Mouse (Mus musculus) embryonic facial prominence, embryonic 13.5 days (tissue): ENCODE results near the gene A930033H14Rik. TPM values are rescaled to one million over a fixed set of nuclear protein-coding genes. Genes with fewer than 3 reads are reported as not detected.

ENCODE experiments used
- ATAC-seq: fragments of 200-750 bp; cut with Nextera tagmentation; 2 replicates; pipeline ENCODE4 v1.8.0; 2017; ENCODE audit warnings: low read depth; ENCODE audit not compliant: insufficient number of reproducible peaks, insufficient read depth, low FRiP score, low TSS enrichment
- H3K27ac ChIP-seq: fragments of 300-500 bp; sonication (generic); 2 replicates; pipeline ENCODE4 v1.5.1; 2015; ENCODE audit warnings: moderate library complexity, mild to moderate bottlenecking, inconsistent platforms
- H3K27me3 ChIP-seq: fragments of 300-500 bp; sonication (generic); 2 replicates; pipeline ENCODE4 v1.6.1; 2015; ENCODE audit warnings: mild to moderate bottlenecking, inconsistent platforms
- H3K36me3 ChIP-seq: fragments of 300-500 bp; sonication (generic); 2 replicates; pipeline ENCODE4 v1.6.1; 2015; ENCODE audit warnings: mild to moderate bottlenecking, inconsistent platforms
- H3K4me1 ChIP-seq: fragments of 300-500 bp; sonication (generic); 2 replicates; pipeline ENCODE4 v1.6.1; 2015; ENCODE audit warnings: inconsistent platforms
- H3K4me2 ChIP-seq: fragments of 300-500 bp; sonication (generic); 2 replicates; pipeline ENCODE4 v1.6.1; 2015; ENCODE audit warnings: moderate library complexity, mild to moderate bottlenecking, inconsistent platforms
- H3K4me3 ChIP-seq: fragments of 300-500 bp; sonication (generic); 2 replicates; pipeline ENCODE4 v1.5.1; 2015; ENCODE audit warnings: mild to moderate bottlenecking, inconsistent platforms
- H3K9ac ChIP-seq: fragments of 300-500 bp; sonication (generic); 2 replicates; pipeline ENCODE4 v1.6.1; 2015; ENCODE audit warnings: mild to moderate bottlenecking, inconsistent platforms
- H3K9me3 ChIP-seq: fragments of 300-500 bp; sonication (generic); 2 replicates; pipeline ENCODE4 v1.6.1; 2016; ENCODE audit warnings: inconsistent platforms
- WGBS: fragments of 180-500 bp; shearing (Covaris S2); methylation state at CpG from one replicate; pipeline ENCODE4 v1.1.7; 2015; ENCODE audit warnings: mixed read lengths; 5-methylcytosine and 5-hydroxymethylcytosine counted together
- polyA plus RNA-seq: library from polyadenylated mRNA; unstranded; fragments of >200 nt; fragmentation: Nextera tagmentation; extraction: Ambion mirVana; gene quantifications from 2 replicates; pipeline ENCODE4 v1.2.1, GENCODE M21; 2015

A930033H14Rik gene
- polyA plus RNA-seq, 1 experiment from 2014 or later: 2.9 TPM

DNA sequence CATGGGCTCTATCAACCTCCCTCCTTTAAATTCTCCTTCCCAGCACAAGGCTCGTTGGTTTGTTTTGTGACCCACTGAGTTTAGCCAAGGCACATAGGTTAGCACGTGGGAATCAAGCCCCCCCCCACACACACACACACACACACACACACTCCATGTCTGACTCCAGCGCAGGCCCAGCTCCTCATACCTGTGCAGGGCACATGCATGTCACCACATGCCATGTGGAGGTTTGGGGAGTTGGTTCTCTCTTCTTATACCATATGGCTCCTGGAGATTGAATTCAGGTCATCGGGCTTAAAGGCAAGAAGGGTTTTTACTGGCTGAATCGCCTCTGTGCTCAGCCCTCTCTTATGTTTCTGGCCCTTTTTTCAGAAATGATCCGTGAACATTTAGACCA is 38.4 kb upstream of the A930033H14Rik start:
- Histone ChIP-seq H3K36me3 (peaks cover 39% of the 10 kb centered on the region), H3K4me2 (no peak overlapping the region), H3K27me3 (no peaks in the 10 kb centered on the region), H3K9ac (no peak overlapping the region), H3K27ac (no peak overlapping the region), H3K4me3 (no peak overlapping the region), H3K4me1 (peaks cover 30% of the 10 kb centered on the region), H3K9me3 (no peaks in the 10 kb centered on the region)
- ATAC-seq: no peak
- WGBS: 87% methylated on average over 6 of the region's 6 CpGs

DNA sequence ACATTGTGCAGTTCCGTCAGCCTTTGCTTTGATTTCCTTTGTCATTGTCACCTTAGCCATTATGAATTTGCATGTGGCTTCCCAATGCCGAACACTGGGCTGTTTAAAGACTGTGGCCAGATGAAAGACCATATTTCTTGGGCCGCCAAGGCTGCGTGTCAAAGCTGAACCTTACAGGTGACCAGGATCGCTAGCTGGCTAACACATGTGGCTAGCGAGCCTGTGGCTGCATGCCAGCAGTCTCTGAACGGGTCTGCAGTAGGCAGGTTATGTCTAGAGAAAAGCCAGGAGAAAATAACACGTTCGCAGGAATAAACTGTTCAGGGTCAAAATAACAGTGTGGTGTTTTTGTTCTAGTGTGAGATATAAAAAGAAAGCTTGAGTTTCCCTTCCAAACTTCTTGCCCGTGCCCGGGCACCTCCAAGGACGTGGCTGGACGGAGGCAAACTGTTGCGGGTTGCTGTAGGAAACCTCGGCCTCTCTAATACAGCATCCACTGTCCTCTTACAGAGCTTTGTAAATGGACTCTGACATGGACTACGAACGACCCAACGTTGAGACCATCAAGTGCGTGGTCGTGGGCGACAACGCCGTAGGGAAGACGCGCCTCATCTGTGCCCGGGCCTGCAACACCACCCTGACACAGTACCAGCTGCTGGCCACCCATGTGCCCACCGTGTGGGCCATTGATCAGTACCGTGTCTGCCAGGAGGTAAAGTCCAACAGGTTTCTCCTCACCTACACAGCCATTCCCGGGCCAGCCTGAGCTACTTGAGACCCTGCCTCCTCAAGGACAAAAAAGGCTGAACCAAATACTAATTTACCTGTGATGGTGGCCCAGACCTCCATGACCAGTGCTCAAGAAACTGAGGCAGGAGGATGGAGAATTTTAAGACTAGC is 35.6 kb upstream of the A930033H14Rik start:
- H3K9me3 ChIP-seq: no peaks in the 10 kb centered on the region
- H3K36me3 ChIP-seq: peaks cover 31% of the 10 kb centered on the region
- H3K9ac ChIP-seq: no peak overlapping the region
- H3K4me1 ChIP-seq: peaks cover 12% of the 10 kb centered on the region
- H3K27me3 ChIP-seq: no peaks in the 10 kb centered on the region
- no peak for ATAC-seq
- H3K27ac ChIP-seq: no peak overlapping the region
- no peak overlapping the region for H3K4me2 ChIP-seq
- 91% methylated on average over 29 of the region's 29 CpGs for WGBS
- no peak overlapping the region for H3K4me3 ChIP-seq

DNA sequence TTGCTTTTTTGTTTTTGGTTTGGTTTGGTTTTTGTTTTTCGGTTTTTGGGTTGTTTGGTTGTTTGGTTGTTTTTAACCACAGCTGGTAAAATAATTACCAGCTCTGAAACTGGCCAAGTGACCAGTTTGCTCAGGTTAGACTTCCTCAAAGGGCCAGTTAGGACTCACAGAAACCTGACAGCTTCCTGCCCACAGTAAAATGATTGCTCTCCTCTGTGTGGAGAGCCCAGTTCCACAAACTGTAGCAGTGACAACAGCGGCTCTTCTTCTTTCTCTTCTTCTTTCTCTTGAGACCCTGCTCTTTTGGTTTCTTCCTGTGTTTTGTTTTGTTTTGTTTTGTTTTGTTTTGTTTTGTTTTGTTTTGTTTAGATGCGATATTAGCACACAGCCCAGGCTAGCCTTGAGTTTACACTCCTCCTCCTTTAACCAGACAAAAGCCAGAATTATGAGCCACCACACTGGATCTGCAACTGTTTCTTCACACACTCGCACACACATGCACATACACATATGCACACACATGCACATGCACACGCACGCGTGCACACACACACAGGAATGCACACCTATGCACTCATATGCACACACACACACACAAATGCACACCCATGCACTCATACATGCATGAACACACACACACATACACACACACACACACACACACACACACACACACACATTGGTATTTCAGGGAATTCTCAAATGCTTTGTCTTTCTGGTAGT is 34.6 kb upstream of the A930033H14Rik start:
- H3K9ac ChIP-seq: no peak overlapping the region
- no peak overlapping the region for H3K4me3 ChIP-seq
- no peak overlapping the region for H3K4me2 ChIP-seq
- peaks cover 30% of the 10 kb centered on the region for H3K36me3 ChIP-seq
- H3K27me3 ChIP-seq: no peaks in the 10 kb centered on the region
- WGBS: 93% methylated on average over 7 of the region's 7 CpGs
- H3K9me3 ChIP-seq: no peaks in the 10 kb centered on the region
- ATAC-seq: no peak
- H3K4me1 ChIP-seq: peaks cover 2% of the 10 kb centered on the region
- H3K27ac ChIP-seq: no peak overlapping the region

DNA sequence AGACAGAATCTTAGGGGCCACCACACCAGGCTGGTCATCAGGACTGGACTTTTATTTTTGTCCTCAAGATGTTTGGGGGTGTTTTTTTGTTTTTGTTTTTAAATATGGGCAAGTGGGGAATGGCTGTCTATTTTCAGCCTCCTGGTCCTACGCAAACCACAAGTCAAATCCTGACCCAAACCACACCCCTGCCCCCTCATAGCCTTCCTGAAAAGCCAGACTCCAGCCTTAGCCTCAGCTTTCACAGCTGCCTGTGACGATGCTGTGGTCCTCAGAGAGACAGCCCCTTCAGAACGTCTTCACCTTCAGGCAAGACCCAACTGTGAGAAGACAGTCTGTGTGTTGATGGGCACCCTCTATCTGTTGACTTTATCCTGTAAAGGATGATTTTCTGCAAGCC is 33.9 kb upstream of the A930033H14Rik start:
- H3K36me3 ChIP-seq: peaks cover 27% of the 10 kb centered on the region
- no peak overlapping the region for H3K9ac ChIP-seq
- H3K4me1 ChIP-seq: no peaks in the 10 kb centered on the region
- no peak overlapping the region for H3K4me3 ChIP-seq
- WGBS: 84% methylated on average over 3 of the region's 3 CpGs
- no peak overlapping the region for H3K27ac ChIP-seq
- H3K4me2 ChIP-seq: no peak overlapping the region
- no peaks in the 10 kb centered on the region for H3K9me3 ChIP-seq
- no peaks in the 10 kb centered on the region for H3K27me3 ChIP-seq
- no peak for ATAC-seq

DNA sequence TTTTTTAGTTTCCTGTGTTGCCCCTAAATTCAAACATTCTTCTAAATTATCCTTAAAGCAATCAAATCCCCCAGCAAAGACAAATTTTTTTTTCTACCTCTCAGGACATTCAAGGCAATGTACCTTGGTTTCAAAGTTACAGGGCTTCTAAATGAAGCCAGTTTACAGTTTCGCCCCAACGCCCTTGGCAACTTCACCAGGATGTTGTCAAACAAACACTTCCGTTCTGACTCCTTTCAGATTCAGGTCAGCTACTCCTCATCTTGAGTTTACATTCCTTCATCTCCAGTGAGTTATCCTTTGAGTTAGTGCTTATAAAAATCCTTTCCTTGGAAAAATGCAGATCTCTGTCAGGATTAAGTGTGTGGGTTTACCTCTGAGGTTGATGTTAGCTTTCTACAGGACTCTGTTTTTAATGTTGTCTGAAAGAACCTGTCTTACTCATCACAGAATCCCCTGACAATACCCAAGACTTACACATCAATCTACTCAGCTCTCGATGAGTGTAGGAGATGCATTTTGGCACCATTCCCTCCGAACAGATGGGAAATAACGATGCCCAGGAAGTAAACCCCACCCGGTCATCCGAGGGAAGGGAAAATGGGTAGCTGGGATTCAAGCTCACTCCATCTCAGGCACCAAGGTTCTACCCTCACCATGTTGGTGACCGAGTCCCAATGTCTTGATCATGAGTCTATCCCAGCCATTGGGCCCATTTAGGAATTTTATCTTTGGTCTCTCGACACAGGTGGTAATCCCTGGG is 33.2 kb upstream of the A930033H14Rik start:
- 87% methylated on average over 10 of the region's 10 CpGs for WGBS
- peaks cover 23% of the 10 kb centered on the region for H3K36me3 ChIP-seq
- no peak overlapping the region for H3K27ac ChIP-seq
- no peak for ATAC-seq
- H3K4me1 ChIP-seq: no peaks in the 10 kb centered on the region
- no peak overlapping the region for H3K4me2 ChIP-seq
- H3K27me3 ChIP-seq: no peaks in the 10 kb centered on the region
- H3K9ac ChIP-seq: no peak overlapping the region
- no peaks in the 10 kb centered on the region for H3K9me3 ChIP-seq
- no peak overlapping the region for H3K4me3 ChIP-seq

DNA sequence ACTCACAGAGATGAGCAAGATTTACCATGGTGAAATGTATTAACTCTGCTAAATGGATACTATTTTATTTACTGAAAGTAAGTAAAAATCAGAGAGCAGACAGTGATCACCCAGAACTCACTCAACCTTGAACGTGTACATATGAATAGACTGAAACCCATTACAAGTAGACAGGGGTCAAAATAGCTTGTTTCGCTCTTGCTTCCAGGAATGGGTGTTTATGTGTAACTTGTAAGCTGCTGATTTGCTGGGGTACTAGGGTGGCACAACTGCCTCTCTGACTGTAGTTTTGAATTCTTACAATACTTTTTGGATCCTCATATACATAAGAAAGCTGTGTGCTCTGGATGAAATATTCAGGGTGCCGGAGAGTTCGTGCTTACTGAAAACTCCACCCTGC is 32.3 kb upstream of the A930033H14Rik start:
- no peaks in the 10 kb centered on the region for H3K27me3 ChIP-seq
- H3K9me3 ChIP-seq: no peaks in the 10 kb centered on the region
- peaks cover 15% of the 10 kb centered on the region for H3K36me3 ChIP-seq
- no peaks in the 10 kb centered on the region for H3K4me1 ChIP-seq
- no peak for ATAC-seq
- H3K4me2 ChIP-seq: no peak overlapping the region
- 89% methylated on average over 4 of the region's 4 CpGs for WGBS
- no peak overlapping the region for H3K4me3 ChIP-seq
- no peak overlapping the region for H3K9ac ChIP-seq
- H3K27ac ChIP-seq: no peak overlapping the region

DNA sequence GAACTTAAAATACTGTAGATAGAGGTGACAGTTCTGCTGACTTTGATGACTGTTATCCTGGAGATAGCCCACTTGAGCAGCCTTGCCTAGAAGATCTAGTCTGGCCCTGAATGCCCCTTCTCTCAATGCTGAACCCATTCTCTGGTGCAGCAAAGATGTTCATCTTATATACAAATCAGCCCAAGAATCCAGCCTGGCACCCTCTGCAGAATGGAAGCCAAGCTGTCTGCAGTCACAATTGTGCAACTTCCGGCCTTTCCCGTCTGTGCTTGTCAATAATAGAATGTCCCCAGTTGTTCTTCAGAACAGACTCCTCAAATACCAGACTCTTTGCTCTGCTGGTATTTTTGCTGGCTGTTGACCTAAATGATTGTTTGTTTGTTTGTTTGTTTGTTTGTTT is 27.6 kb upstream of the A930033H14Rik start:
- Histone ChIP-seq H3K36me3 (peaks cover 11% of the 10 kb centered on the region; the same call in 1 of the 2 replicates), H3K4me1 (no peaks in the 10 kb centered on the region), H3K4me2 (no peak overlapping the region), H3K9me3 (no peaks in the 10 kb centered on the region), H3K9ac (no peak overlapping the region), H3K27me3 (no peaks in the 10 kb centered on the region), H3K27ac (no peak overlapping the region), H3K4me3 (no peak overlapping the region)
- no peak for ATAC-seq
- 89% methylated on average over 2 of the region's 2 CpGs for WGBS

DNA sequence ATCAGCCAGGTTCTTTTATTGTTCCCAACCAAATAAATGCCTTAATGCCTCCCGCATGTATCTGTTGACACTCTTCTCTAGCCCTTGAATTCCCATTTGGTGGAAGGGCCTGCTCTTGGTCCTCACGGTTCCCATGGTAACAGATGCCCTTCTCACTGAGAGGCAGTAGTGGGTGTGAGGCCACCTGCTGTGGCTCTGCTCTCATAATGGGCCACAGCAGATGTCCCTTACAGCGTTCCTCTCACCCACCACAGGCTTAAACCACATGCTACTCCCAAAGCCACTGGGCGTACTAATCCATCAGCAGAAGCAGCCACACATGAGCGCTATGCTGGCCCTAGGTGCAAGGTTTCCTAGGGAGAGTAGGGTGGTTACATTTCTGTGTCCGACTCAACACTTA is 25.4 kb upstream of the A930033H14Rik start:
- 85% methylated on average over 6 of the region's 6 CpGs for WGBS
- Histone ChIP-seq H3K27ac (no peak overlapping the region), H3K4me2 (no peak overlapping the region), H3K36me3 (peaks cover 11% of the 10 kb centered on the region; the same call in 1 of the 2 replicates), H3K4me1 (no peaks in the 10 kb centered on the region), H3K27me3 (no peaks in the 10 kb centered on the region), H3K9me3 (no peaks in the 10 kb centered on the region), H3K9ac (no peak overlapping the region), H3K4me3 (no peak overlapping the region)
- ATAC-seq: no peak

DNA sequence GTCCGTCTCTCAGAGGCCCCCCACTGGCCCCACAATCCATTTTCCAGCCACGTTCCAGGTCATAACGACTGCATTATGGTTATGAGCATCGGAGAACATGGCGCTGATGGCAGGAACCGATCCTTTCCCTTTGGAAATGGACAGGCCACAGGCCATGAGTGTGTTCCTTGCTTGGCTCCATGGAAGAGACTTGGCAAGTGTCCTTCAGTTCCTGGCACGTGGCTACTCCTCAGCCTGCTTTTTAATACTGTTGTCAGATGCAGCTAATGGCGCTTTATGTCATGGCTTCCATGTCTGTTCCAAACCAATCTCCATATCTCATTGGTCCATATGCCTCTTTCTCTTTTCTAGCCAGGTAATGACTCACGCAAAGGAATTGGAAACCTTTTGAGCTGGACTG is 24.9 kb upstream of the A930033H14Rik start:
- WGBS: 95% methylated on average over 9 of the region's 9 CpGs
- H3K36me3 ChIP-seq: peaks cover 11% of the 10 kb centered on the region; the same call in 1 of the 2 replicates
- H3K9me3 ChIP-seq: no peaks in the 10 kb centered on the region
- H3K27me3 ChIP-seq: no peaks in the 10 kb centered on the region
- ATAC-seq: no peak
- H3K4me3 ChIP-seq: no peak overlapping the region
- no peak overlapping the region for H3K4me2 ChIP-seq
- H3K4me1 ChIP-seq: no peaks in the 10 kb centered on the region
- H3K9ac ChIP-seq: no peak overlapping the region
- H3K27ac ChIP-seq: no peak overlapping the region

DNA sequence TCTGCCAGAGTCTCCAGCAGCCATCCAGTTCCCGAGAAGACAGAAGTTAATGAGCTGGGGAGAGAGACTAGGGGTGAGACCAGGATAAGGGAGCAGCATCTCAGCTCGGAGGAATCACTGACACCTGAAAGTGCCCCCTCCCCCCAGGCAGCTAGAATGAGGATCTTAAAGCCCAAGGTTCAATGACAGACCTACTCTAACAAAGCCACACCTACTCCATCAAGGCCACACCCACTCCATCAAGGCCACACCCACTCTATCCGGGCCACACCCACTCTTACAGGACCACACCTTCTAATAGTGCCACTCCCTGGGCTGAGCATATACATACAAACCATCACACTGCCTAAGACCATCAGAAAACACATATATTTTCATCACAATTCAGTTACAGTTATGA is 24.3 kb upstream of the A930033H14Rik start:
- no peak overlapping the region for H3K9ac ChIP-seq
- no peak for ATAC-seq
- peaks cover 8% of the 10 kb centered on the region; the same call in 1 of the 2 replicates for H3K36me3 ChIP-seq
- no peaks in the 10 kb centered on the region for H3K27me3 ChIP-seq
- H3K27ac ChIP-seq: no peak overlapping the region
- WGBS: 85% methylated on average over 3 of the region's 3 CpGs
- no peak overlapping the region for H3K4me2 ChIP-seq
- no peaks in the 10 kb centered on the region for H3K9me3 ChIP-seq
- no peaks in the 10 kb centered on the region for H3K4me1 ChIP-seq
- H3K4me3 ChIP-seq: no peak overlapping the region

DNA sequence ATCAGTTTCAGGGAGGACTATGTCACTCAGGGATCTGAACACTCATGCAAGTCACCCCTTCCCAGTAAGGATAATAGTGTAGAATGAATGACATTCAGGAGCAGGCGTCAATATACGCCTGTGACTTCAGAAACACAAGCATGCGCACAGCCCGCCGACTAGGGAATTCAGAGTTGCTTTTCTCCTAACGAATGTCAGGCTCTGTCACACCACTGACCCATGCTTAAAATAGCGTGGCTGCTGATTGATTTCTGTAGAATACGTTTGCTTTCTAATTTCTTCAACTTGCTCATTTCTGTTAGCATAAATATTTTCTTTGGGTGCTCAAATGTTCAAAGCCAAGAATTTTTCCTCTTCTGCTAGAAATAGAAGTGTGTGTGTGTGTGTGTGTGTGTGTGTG is 13.1 kb upstream of the A930033H14Rik start:
- no peaks in the 10 kb centered on the region for H3K4me1 ChIP-seq
- no peak overlapping the region for H3K9ac ChIP-seq
- peaks cover 27% of the 10 kb centered on the region for H3K36me3 ChIP-seq
- no peaks in the 10 kb centered on the region for H3K9me3 ChIP-seq
- no peak overlapping the region for H3K27ac ChIP-seq
- ATAC-seq: no peak
- WGBS: 79% methylated on average over 8 of the region's 8 CpGs
- no peak overlapping the region for H3K4me2 ChIP-seq
- H3K27me3 ChIP-seq: no peaks in the 10 kb centered on the region
- no peak overlapping the region for H3K4me3 ChIP-seq
